Mouse (Mus musculus): ENCODE measurements around the gene Ctu1.
A peak's percentile ranks its signal among the peaks of the same experiment; 100 is the strongest.

GRCm38 (mm10) chr7:43678517-43678916 is 6.7 kb downstream of the Ctu1 start:
- TF ChIP-seq POLR2A (IDR thresholded peaks at IDR 0.05; ENCODE audit: borderline replicate concordance, extremely low read depth, insufficient read depth, insufficient read length, poor library complexity, severe bottlenecking) (no peak), CTCF (IDR thresholded peaks at IDR 0.05; ENCODE audit: borderline replicate concordance, extremely low read depth, insufficient read depth, insufficient read length) (peak; percentile 56; the same call in 1 of the 2 replicates)
